Mouse (Mus musculus) left cerebral cortex, postnatal 36 days (tissue): ENCODE results near the gene Olfr23. TPM values are rescaled to one million over a fixed set of nuclear protein-coding genes. Genes with fewer than 3 reads are reported as not detected.
"Not testable (repeated sequence)": the region's sequence is repeated elsewhere in the genome, so short reads cannot be mapped to it uniquely, and the experiment has no call there.

Experiments used
- DNase-seq, 2 experiments: peaks; one replicate each; pipeline ENCODE4 v3.0.0; 2021 to 2022; ENCODE audit warnings: low spot score in 2 of 2, mixed read lengths in 1 of 2
- intact Hi-C: fragments of 180-260 bp; cut with DNase I; formaldehyde crosslinking; loops from one replicate; pipeline ENCODE4 v1.15.1; 2025
- total RNA-seq, 2 experiments: library from RNA; stranded (reverse); gene quantifications; 2 replicates each; pipeline ENCODE4 v1.2.3; 2021

The Olfr23 gene
- total RNA-seq, result not detected

DNA sequence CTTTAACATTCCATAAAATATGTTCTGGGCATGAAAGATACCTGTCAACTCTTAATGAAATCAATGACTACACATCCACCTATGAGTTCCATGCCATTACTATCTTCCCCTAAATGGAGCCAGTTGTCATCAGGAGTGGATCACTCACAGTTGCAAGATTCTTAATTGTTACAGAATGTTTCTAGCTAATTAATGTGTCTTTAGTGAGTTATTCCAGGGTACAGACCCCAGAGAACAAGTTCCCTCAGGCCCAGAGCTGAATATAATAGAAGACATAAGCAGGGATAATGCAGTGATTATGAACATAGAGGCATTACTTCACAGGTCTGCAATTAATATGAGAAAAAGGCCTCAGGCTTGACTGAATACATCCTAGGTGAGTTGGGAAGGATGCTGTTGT is at the start of gene Olfr23:
Olfr23 (plus strand) TSS at position 301 of the 400 bp plus-strand sequence.
- intact Hi-C loops, result no loop called here
- DNase-seq, result no peak

DNA sequence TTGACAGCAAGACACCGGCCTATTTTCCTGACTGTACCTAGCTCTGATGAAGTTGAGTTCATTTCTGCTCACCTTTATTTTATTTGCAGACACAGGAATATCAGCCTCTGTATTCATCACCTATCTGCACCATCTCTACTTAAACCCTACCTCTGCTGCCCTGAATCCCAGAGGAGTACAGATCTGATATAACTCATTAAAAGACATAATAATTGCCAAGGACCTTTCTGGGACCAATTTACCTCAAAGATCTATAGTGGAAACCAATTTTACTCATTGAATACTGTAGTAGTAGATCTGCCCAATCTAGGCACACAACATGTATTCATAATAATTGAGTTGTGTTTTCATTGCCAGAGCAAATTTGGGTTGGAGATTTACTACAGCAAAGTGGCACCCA is 45.8 kb upstream of the Olfr23 start, which contains the start of gene Olfr394:
Olfr394 (minus strand) TSS at position 101 of the 400 bp plus-strand sequence.
- intact Hi-C loops, result no loop called here
- no peak for DNase-seq

DNA sequence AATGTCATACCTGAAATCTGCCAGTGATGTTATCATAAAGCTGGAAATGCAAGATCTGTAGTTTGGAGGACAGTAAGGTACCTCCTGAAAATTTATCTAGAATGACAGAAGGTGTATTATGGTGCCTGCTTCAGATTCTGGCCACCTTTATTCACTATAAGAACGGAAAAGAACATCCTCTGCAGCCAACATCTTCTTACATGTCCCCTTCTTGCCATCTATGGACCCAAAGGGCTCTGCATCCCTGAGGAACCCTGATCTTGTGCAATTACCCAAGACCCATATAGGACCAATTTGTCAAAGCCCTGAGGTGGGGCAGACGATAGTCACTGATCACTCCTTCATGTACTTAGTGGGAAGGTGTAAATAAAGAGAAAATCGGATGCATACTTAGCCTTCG is 27.3 kb upstream of the Olfr23 start, which contains the start of gene Olfr395:
Olfr395 (minus strand) TSS at position 101 of the 400 bp plus-strand sequence.
- intact Hi-C loops, DNase-seq: not testable (repeated sequence)

DNA sequence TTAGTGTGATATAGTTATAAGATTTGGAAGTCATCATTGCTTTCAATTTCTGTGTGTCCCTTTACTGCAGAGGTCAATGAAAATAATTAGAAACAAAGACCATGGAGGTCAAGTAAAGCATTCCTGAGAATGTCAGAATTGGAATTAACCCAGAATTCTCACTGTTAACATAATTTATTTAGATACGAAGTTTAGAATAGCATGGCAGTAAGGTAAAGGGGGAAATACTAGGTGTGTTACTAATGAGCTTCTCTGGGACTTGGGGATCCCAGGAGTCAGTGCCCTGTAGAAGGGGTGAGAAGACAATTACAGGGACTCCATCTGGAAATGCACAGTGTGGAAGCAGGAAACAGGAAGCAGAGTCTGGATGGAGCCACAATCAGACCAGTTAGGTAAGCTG is 24.0 kb downstream of the Olfr23 start, which contains the start of gene Olfr397:
Olfr397 (plus strand) TSS at position 301 of the 400 bp plus-strand sequence.
- DNase-seq, result no peak
- intact Hi-C loops, result no loop called here

DNA sequence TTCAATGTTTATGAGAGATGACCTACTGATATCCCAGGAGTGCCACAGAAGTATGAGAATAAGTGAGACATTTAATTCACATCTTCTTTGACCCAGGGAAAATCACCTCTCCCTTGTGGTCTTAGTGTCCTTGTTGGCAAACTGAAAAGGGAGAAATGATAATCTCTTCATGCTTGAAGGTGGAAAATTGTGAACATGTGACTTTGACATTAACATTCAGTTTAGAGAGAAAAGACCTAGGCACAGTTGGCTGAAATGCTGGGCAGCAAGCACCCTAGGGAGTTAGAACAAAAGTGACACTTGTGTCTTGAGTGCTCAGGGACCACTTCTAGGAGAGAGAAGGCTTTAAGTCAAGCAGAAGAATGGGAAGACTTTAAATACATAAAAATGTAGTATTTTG is 53.8 kb downstream of the Olfr23 start, which contains the start of gene Olfr398:
Olfr398 (minus strand) TSS at position 101 of the 400 bp plus-strand sequence.
- intact Hi-C loops, result no loop called here
- DNase-seq, result no peak

Other genes with a start within 250 kb of the Olfr23 start
- gene Zfp735, start 247.9 kb upstream of the Olfr23 start, total RNA-seq, result not detected
- not detected for gene Olfr389, start 156.0 kb upstream of the Olfr23 start, total RNA-seq
- not detected for gene Olfr390, start 153.7 kb upstream of the Olfr23 start, total RNA-seq
- not detected for gene Olfr391-ps, start 133.6 kb upstream of the Olfr23 start, total RNA-seq
- gene Olfr392, start 119.6 kb upstream of the Olfr23 start, total RNA-seq, result not detected
- gene Olfr393, start 85.2 kb upstream of the Olfr23 start, total RNA-seq, result not detected
- gene Olfr394, start 45.9 kb upstream of the Olfr23 start, total RNA-seq, result not detected
- not detected for gene Olfr395, start 27.4 kb upstream of the Olfr23 start, total RNA-seq
- gene Olfr397, start 24.1 kb downstream of the Olfr23 start, total RNA-seq, result not detected
- gene Olfr398, start 53.7 kb downstream of the Olfr23 start, total RNA-seq, result not detected
- not detected for gene Olfr139, start 119.9 kb downstream of the Olfr23 start, total RNA-seq
- gene Olfr399, start 119.9 kb downstream of the Olfr23 start, total RNA-seq, result not detected
- gene Zfp616, start 133.3 kb downstream of the Olfr23 start, total RNA-seq, result not detected
- gene Olfr401, start 177.0 kb downstream of the Olfr23 start, total RNA-seq, result not detected
- not detected for gene Olfr402, start 216.9 kb downstream of the Olfr23 start, total RNA-seq
- gene Olfr403, start 249.6 kb downstream of the Olfr23 start, total RNA-seq, result not detected